Mouse (Mus musculus) natural killer cell, adult 2 months (primary cell): ENCODE data around the gene Golga3.

ENCODE experiments used
- DNase-seq, 2 experiments: peaks; one replicate each; pipeline ENCODE4 v3.0.0; 2022; ENCODE audit warnings: low spot score in 2 of 2

Golga3 gene

GRCm38 (mm10) chr5:110231638-110232037, 55.1 kb downstream of the Golga3 start:
- DNase-seq, result peak in 1 of 2 experiments; percentile 12

GRCm38 (mm10) chr5:110232346-110232745, 55.8 kb downstream of the Golga3 start:
- DNase-seq, result peak in 1 of 2 experiments; percentile 21

- DNase-seq, result no peak
Measured at GRCm38 (mm10) chr5:110244091-110244490, 67.6 kb downstream of the Golga3 start.

GRCm38 (mm10) chr5:110266941-110267340, 90.4 kb downstream of the Golga3 start:
- no peak for DNase-seq

GRCm38 (mm10) chr5:110269141-110270101, 92.9 kb downstream of the Golga3 start, which contains the start of gene Pgam5:
Gene Pgam5, minus strand, starts transcription at chr5:110269913.
- DNase-seq, result peak; percentile 76 to 85

GRCm38 (mm10) chr5:110270242-110270641, 93.7 kb downstream of the Golga3 start:
- DNase-seq, result no peak

- no peak for DNase-seq
Measured at GRCm38 (mm10) chr5:110274147-110274546, 97.6 kb downstream of the Golga3 start.

GRCm38 (mm10) chr5:110274846-110275245, 98.3 kb downstream of the Golga3 start:
- DNase-seq, result no peak
